Mouse (Mus musculus) limb, embryonic 14.5 days (tissue): ENCODE data around the gene Rasgrp3. TPM values are rescaled to one million over a fixed set of nuclear protein-coding genes. Genes with fewer than 3 reads are reported as not detected.

Experiments
- ATAC-seq: fragments of 200-750 bp; cut with Nextera tagmentation; 2 replicates; pipeline ENCODE4 v1.8.0; 2017; ENCODE audit warnings: low read depth, moderate number of reproducible peaks, moderate TSS enrichment; ENCODE audit not compliant: low FRiP score
- DNase-seq: peaks from one replicate; pipeline ENCODE4 v3.0.0-alpha.2; 2015; ENCODE audit warnings: low spot score
- H3K27ac ChIP-seq: fragments of 300-500 bp; sonication (generic); replicated peaks from 2 replicates; pipeline ENCODE4 v1.5.1; 2014; ENCODE audit warnings: low read depth, mild to moderate bottlenecking, low read length, moderate library complexity, mixed read lengths
- H3K27me3 ChIP-seq: fragments of 300-500 bp; sonication (generic); 2 replicates; pipeline ENCODE4 v1.6.1; 2014; ENCODE audit warnings: low read length, mixed read lengths; ENCODE audit not compliant: control insufficient read depth, insufficient read depth
- H3K36me3 ChIP-seq: fragments of 300-500 bp; sonication (generic); 2 replicates; pipeline ENCODE4 v1.6.1; 2014; ENCODE audit warnings: mild to moderate bottlenecking, low read length, moderate library complexity, mixed read lengths; ENCODE audit not compliant: control insufficient read depth, insufficient read depth
- H3K4me1 ChIP-seq: fragments of 300-500 bp; sonication (generic); 2 replicates; pipeline ENCODE4 v1.6.1; 2014; ENCODE audit warnings: antibody characterized with exemption, low read length, mixed read lengths; ENCODE audit not compliant: control insufficient read depth, insufficient read depth
- H3K4me2 ChIP-seq: fragments of 300-500 bp; sonication (generic); replicated peaks from 2 replicates; pipeline ENCODE4 v1.6.1; 2014; ENCODE audit warnings: low read depth, mild to moderate bottlenecking, low read length, moderate library complexity; ENCODE audit not compliant: severe bottlenecking
- H3K4me3 ChIP-seq: fragments of 300-500 bp; sonication (generic); replicated peaks from 2 replicates; pipeline ENCODE4 v1.5.1; 2014; ENCODE audit warnings: low read length
- H3K9ac ChIP-seq: fragments of 300-500 bp; sonication (generic); 2 replicates; pipeline ENCODE4 v1.6.1; 2014; ENCODE audit warnings: mild to moderate bottlenecking, low read depth, low read length, moderate library complexity; ENCODE audit not compliant: severe bottlenecking
- H3K9me3 ChIP-seq: fragments of 300-500 bp; sonication (generic); 2 replicates; pipeline ENCODE4 v1.6.1; 2016; ENCODE audit warnings: low read length; ENCODE audit not compliant: control insufficient read depth
- POLR2A ChIP-seq: fragments of 200-500 bp; IDR thresholded peaks from 2 replicates; pipeline ENCODE4 v1.8.0; 2012; ENCODE audit warnings: inconsistent platforms, mild to moderate bottlenecking, moderate library complexity, borderline replicate concordance; ENCODE audit not compliant: insufficient read depth, insufficient read length; ENCODE audit errors: extremely low read depth
- WGBS: fragments of 180-500 bp; shearing (Covaris S2); extraction: QIAGEN DNeasy Blood & Tissue Kit; methylation state at CpG from one replicate; pipeline ENCODE4 v1.1.7; 2014; 5-methylcytosine and 5-hydroxymethylcytosine counted together
- polyA plus RNA-seq, 2 experiments: library from polyadenylated mRNA; depleted of rRNA in 1 of 2; stranded (reverse) in 1 of 2; unstranded in 1 of 2; fragments of >200 nt; fragmentation: Nextera tagmentation in 1 of 2; extraction: Ambion mirVana in 1 of 2; gene quantifications; 2 replicates each; pipeline versions ENCODE4 v1.2.1 to v1.2.3; 2012 to 2014

The Rasgrp3 gene
- polyA plus RNA-seq, 2 experiments: 9.3 to 13.9 TPM

DNA sequence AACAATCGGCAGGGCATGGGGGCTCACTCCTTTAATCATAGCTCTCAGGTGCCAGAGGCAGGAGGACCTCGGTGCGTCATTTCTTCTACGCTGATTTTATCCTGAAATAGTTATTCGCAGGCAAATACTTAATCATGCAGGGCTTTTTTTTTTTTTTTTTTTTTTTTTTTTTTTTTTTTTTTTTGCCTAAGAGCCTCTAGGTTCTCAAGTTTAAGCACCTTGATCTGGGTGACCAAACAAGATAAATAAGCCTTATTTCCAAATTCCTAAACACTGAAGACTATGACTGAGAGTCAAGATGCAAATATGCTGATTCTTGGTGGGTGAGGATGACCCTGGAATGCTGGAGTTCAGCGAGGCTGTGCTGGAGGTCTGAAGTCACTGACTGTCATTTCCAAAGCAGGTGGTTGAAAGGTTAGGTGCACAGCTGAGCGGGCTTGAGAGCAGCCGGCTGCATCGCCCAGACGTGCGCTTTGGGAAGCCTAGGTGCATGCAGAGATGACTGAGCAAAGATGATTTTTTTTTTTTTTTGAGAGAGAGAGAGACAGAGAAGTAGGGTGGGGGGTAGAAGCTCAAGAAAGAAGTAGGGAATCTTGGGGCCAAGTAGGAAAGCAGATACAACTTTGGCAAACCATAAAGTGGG is 115.2 kb downstream of the Rasgrp3 start:
- 40% methylated on average over 11 of the region's 11 CpGs for WGBS
- TF ChIP-seq POLR2A: no peak
- no peak overlapping the region for H3K27ac ChIP-seq
- H3K4me3 ChIP-seq: peak overlapping the region; percentile 82
- ATAC-seq: no peak
- DNase-seq: no peak
- no peaks in the 10 kb centered on the region for H3K9me3 ChIP-seq
- H3K9ac ChIP-seq: peak overlapping the region; percentile 73
- no peaks in the 10 kb centered on the region for H3K27me3 ChIP-seq
- H3K4me2 ChIP-seq: peak overlapping the region; percentile 78
- peaks cover 14% of the 10 kb centered on the region for H3K36me3 ChIP-seq
- peaks cover 4% of the 10 kb centered on the region for H3K4me1 ChIP-seq

- Histone ChIP-seq H3K4me1 (peaks cover 4% of the 10 kb centered on the region), H3K27ac (peak within 1 kb of the TSS; percentile 70), H3K9me3 (no peaks in the 10 kb centered on the region), H3K36me3 (peaks cover 5% of the 10 kb centered on the region), H3K9ac (peak within 1 kb of the TSS; percentile 73), H3K4me3 (peak within 1 kb of the TSS; percentile 82), H3K27me3 (no peaks in the 10 kb centered on the region), H3K4me2 (peak within 1 kb of the TSS; percentile 78)
- DNase-seq (peak; percentile 98), ATAC-seq (peak; percentile 98)
- no peak for TF ChIP-seq POLR2A
- under 1% methylated on average over 56 of the region's 56 CpGs for WGBS
These were observed 116.1 kb downstream of the Rasgrp3 start, which contains the start of gene Fam98a for GRCm38 (mm10) chr17:75551512-75552400. Gene Fam98a, minus strand, starts transcription at chr17:75551946.

GRCm38 (mm10) chr17:75557031-75557430 is 121.3 kb downstream of the Rasgrp3 start:
- no peak overlapping the region for H3K4me3 ChIP-seq
- 40% methylated on average over 3 of the region's 3 CpGs for WGBS
- no peaks in the 10 kb centered on the region for H3K36me3 ChIP-seq

GRCm38 (mm10) chr17:75558041-75558440 is 122.3 kb downstream of the Rasgrp3 start:
- Histone ChIP-seq H3K4me1 (no peaks in the 10 kb centered on the region), H3K4me3 (no peak overlapping the region), H3K27ac (no peak overlapping the region), H3K36me3 (no peaks in the 10 kb centered on the region), H3K9ac (no peak overlapping the region), H3K9me3 (no peaks in the 10 kb centered on the region), H3K4me2 (no peak overlapping the region), H3K27me3 (no peaks in the 10 kb centered on the region)
- no peak for TF ChIP-seq POLR2A
- 96% methylated on average over 2 of the region's 2 CpGs for WGBS
- ATAC-seq (no peak), DNase-seq (no peak)

More at GRCm38 (mm10) chr17:75557031-75557430, 121.3 kb downstream of the Rasgrp3 start:
- ATAC-seq (no peak), DNase-seq (no peak)
- no peak overlapping the region for H3K4me2 ChIP-seq
- H3K9me3 ChIP-seq: no peaks in the 10 kb centered on the region
- no peak overlapping the region for H3K27ac ChIP-seq
- no peak for TF ChIP-seq POLR2A
- H3K4me1 ChIP-seq: no peaks in the 10 kb centered on the region; the same call in 1 of the 2 replicates
- no peaks in the 10 kb centered on the region for H3K27me3 ChIP-seq
- H3K9ac ChIP-seq: no peak overlapping the region

GRCm38 (mm10) chr17:75575608-75576007 is 139.9 kb downstream of the Rasgrp3 start:
- peak; percentile 52 for DNase-seq

More at GRCm38 (mm10) chr17:75575608-75576007, 139.9 kb downstream of the Rasgrp3 start:
- Histone ChIP-seq H3K4me3 (no peak overlapping the region), H3K9me3 (no peaks in the 10 kb centered on the region), H3K36me3 (no peaks in the 10 kb centered on the region), H3K4me1 (no peaks in the 10 kb centered on the region), H3K27ac (no peak overlapping the region), H3K9ac (no peak overlapping the region), H3K27me3 (no peaks in the 10 kb centered on the region), H3K4me2 (no peak overlapping the region)
- TF ChIP-seq POLR2A: no peak
- ATAC-seq: peak; percentile 86
- WGBS: 42% methylated on average over 7 of the region's 7 CpGs

Other genes with a start within 250 kb of the Rasgrp3 start
- 46.3 and 58.6 TPM in 2 replicates for gene Fam98a, start 116.0 kb downstream of the Rasgrp3 start, polyA plus RNA-seq (2012; rRNA removed)
- 13.1 and 13.7 TPM in 2 replicates for gene Fam98a, start 116.0 kb downstream of the Rasgrp3 start, polyA plus RNA-seq (2014; fragmentation: Nextera tagmentation; extraction: Ambion mirVana)